Mouse (Mus musculus) neural tube, embryonic 14.5 days (tissue): ENCODE data around the gene Cdh23. TPM values are rescaled to one million over a fixed set of nuclear protein-coding genes. Genes with fewer than 3 reads are reported as not detected.

ENCODE experiments used
- ATAC-seq: fragments of 200-750 bp; cut with Nextera tagmentation; 2 replicates; pipeline ENCODE4 v1.8.0; 2017; ENCODE audit warnings: low read depth, mild to moderate bottlenecking, moderate TSS enrichment, moderate library complexity
- H3K27ac ChIP-seq: fragments of 300-500 bp; sonication (generic); 2 replicates; pipeline ENCODE4 v1.5.1; 2014; ENCODE audit warnings: low read depth, mild to moderate bottlenecking, control low read depth, low read length, moderate library complexity, mixed read lengths
- H3K27me3 ChIP-seq: fragments of 300-500 bp; sonication (generic); 2 replicates; pipeline ENCODE4 v1.6.1; 2014; ENCODE audit warnings: low read length; ENCODE audit not compliant: control insufficient read depth, insufficient read depth
- H3K36me3 ChIP-seq: fragments of 300-500 bp; sonication (generic); 2 replicates; pipeline ENCODE4 v1.6.1; 2014; ENCODE audit warnings: low read length, mixed read lengths; ENCODE audit not compliant: control insufficient read depth, insufficient read depth
- H3K4me1 ChIP-seq: fragments of 300-500 bp; sonication (generic); 2 replicates; pipeline ENCODE4 v1.6.1; 2014; ENCODE audit warnings: low read length; ENCODE audit not compliant: control insufficient read depth, insufficient read depth
- H3K4me2 ChIP-seq: fragments of 300-500 bp; sonication (generic); 2 replicates; pipeline ENCODE4 v1.6.1; 2014; ENCODE audit warnings: mild to moderate bottlenecking, low read depth, low read length, control low read depth
- H3K4me3 ChIP-seq: fragments of 300-500 bp; sonication (generic); 2 replicates; pipeline ENCODE4 v1.5.1; 2014; ENCODE audit warnings: low read depth, low read length, control low read depth, mixed read lengths
- H3K9ac ChIP-seq: fragments of 300-500 bp; sonication (generic); replicated peaks from 2 replicates; pipeline ENCODE4 v1.6.1; 2014; ENCODE audit warnings: low read depth, mild to moderate bottlenecking, control low read depth, low read length, mixed read lengths
- H3K9me3 ChIP-seq: fragments of 300-500 bp; sonication (generic); 2 replicates; pipeline ENCODE4 v1.6.1; 2016; ENCODE audit warnings: low read length; ENCODE audit not compliant: control insufficient read depth
- WGBS: fragments of 180-500 bp; shearing (Covaris S2); extraction: QIAGEN DNeasy Blood & Tissue Kit; methylation state at CpG from one replicate; pipeline ENCODE4 v1.1.7; 2014; 5-methylcytosine and 5-hydroxymethylcytosine counted together
- polyA plus RNA-seq: library from polyadenylated mRNA; unstranded; fragments of >200 nt; fragmentation: Nextera tagmentation; extraction: Ambion mirVana; gene quantifications from 2 replicates; pipeline ENCODE4 v1.2.1, GENCODE M21; 2014

The Cdh23 gene
- polyA plus RNA-seq, 1 experiment from 2014 or later: 15.4 TPM

GRCm38 (mm10) chr10:60677319-60677718 lies 19.0 kb downstream of the Cdh23 start:
- no peaks in the 10 kb centered on the region for H3K4me1 ChIP-seq
- no peak overlapping the region for H3K9ac ChIP-seq
- no peak overlapping the region for H3K4me2 ChIP-seq
- H3K27me3 ChIP-seq: no peaks in the 10 kb centered on the region
- H3K9me3 ChIP-seq: no peaks in the 10 kb centered on the region
- H3K27ac ChIP-seq: no peak overlapping the region
- 64% methylated on average over 4 of the region's 4 CpGs for WGBS
- H3K36me3 ChIP-seq: no peaks in the 10 kb centered on the region
- no peak for ATAC-seq
- no peak overlapping the region for H3K4me3 ChIP-seq

DNA sequence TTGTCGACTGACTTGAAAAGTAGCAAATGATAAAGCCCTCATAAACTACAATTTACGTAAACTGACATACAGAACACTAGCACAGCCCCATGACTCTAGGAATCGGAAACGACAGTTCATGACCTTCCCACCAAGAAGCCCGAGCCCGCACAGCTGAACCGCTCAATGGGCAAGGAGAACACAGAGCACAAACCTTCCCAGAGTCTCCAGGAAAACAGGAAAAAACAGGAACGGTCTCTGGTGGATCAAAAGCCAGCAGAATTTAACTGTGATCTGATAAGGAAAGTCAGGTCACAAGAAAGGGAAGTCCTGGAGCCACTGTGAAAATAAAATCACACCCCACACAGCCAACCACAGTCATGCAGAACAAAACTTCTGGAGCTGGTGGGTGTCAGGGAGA lies 26.1 kb downstream of the Cdh23 start:
- Histone ChIP-seq H3K4me2 (no peak overlapping the region), H3K27me3 (no peaks in the 10 kb centered on the region), H3K4me1 (no peaks in the 10 kb centered on the region), H3K36me3 (no peaks in the 10 kb centered on the region), H3K4me3 (no peak overlapping the region), H3K27ac (no peak overlapping the region), H3K9ac (no peak overlapping the region), H3K9me3 (no peaks in the 10 kb centered on the region)
- no peak for ATAC-seq
- 69% methylated on average over 8 of the region's 8 CpGs for WGBS

DNA sequence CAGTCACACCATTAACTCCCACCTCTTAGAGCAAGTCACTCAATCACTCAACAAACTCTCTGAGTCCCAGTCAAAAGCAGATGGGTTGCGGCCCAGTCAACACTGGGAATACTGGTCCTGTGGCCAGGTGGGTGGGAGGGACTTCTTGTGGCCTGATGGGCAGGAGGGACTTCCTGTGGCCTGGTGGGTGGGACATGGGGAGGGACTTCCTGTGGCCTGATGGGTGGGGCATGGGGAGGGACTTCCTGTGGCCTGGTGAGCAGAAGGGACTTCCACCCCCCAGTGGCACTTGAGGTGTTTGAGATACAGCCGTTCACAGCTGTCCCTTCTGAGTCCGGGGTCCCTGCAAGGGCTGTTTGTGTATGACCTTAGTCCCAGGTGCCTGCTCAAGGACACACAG lies 27.7 kb downstream of the Cdh23 start:
- 91% methylated on average over 3 of the region's 3 CpGs for WGBS
- H3K27ac ChIP-seq: no peak overlapping the region
- ATAC-seq: no peak
- H3K36me3 ChIP-seq: no peaks in the 10 kb centered on the region
- H3K4me1 ChIP-seq: no peaks in the 10 kb centered on the region
- no peak overlapping the region for H3K9ac ChIP-seq
- H3K27me3 ChIP-seq: no peaks in the 10 kb centered on the region
- no peaks in the 10 kb centered on the region for H3K9me3 ChIP-seq
- H3K4me3 ChIP-seq: no peak overlapping the region
- no peak overlapping the region for H3K4me2 ChIP-seq

GRCm38 (mm10) chr10:60660986-60661385 lies 35.3 kb downstream of the Cdh23 start:
- 77% methylated on average over 9 of the region's 9 CpGs for WGBS
- H3K27me3 ChIP-seq: no peaks in the 10 kb centered on the region

GRCm38 (mm10) chr10:60659450-60660020 lies 36.8 kb downstream of the Cdh23 start:
- no peaks in the 10 kb centered on the region for H3K4me1 ChIP-seq
- H3K27me3 ChIP-seq: no peaks in the 10 kb centered on the region
- H3K9me3 ChIP-seq: no peaks in the 10 kb centered on the region
- H3K36me3 ChIP-seq: no peaks in the 10 kb centered on the region
- no peak overlapping the region for H3K9ac ChIP-seq
- WGBS: 61% methylated on average over 15 of the region's 15 CpGs
- no peak overlapping the region for H3K4me2 ChIP-seq
- H3K4me3 ChIP-seq: no peak overlapping the region
- H3K27ac ChIP-seq: no peak overlapping the region
- no peak for ATAC-seq

More at GRCm38 (mm10) chr10:60660986-60661385, 35.3 kb downstream of the Cdh23 start:
- no peak overlapping the region for H3K27ac ChIP-seq
- ATAC-seq: no peak
- no peaks in the 10 kb centered on the region for H3K9me3 ChIP-seq
- H3K4me3 ChIP-seq: no peak overlapping the region
- no peaks in the 10 kb centered on the region for H3K4me1 ChIP-seq
- H3K9ac ChIP-seq: no peak overlapping the region
- no peaks in the 10 kb centered on the region for H3K36me3 ChIP-seq
- H3K4me2 ChIP-seq: no peak overlapping the region

GRCm38 (mm10) chr10:60658176-60658575 lies 38.1 kb downstream of the Cdh23 start:
- ATAC-seq: no peak
- Histone ChIP-seq H3K4me1 (no peaks in the 10 kb centered on the region), H3K9ac (no peak overlapping the region), H3K27ac (no peak overlapping the region), H3K4me2 (no peak overlapping the region), H3K27me3 (no peaks in the 10 kb centered on the region), H3K9me3 (no peaks in the 10 kb centered on the region), H3K4me3 (no peak overlapping the region), H3K36me3 (no peaks in the 10 kb centered on the region)
- 90% methylated on average over 10 of the region's 10 CpGs for WGBS

GRCm38 (mm10) chr10:60653675-60654074 lies 42.6 kb downstream of the Cdh23 start:
- Histone ChIP-seq H3K36me3 (no peaks in the 10 kb centered on the region), H3K27ac (no peak overlapping the region), H3K9me3 (no peaks in the 10 kb centered on the region), H3K4me1 (no peaks in the 10 kb centered on the region), H3K4me3 (no peak overlapping the region), H3K9ac (no peak overlapping the region), H3K4me2 (no peak overlapping the region), H3K27me3 (no peaks in the 10 kb centered on the region)
- 90% methylated on average over 4 of the region's 4 CpGs for WGBS
- ATAC-seq: no peak

GRCm38 (mm10) chr10:60653106-60653505 lies 43.2 kb downstream of the Cdh23 start:
- no peak for ATAC-seq
- no peak overlapping the region for H3K4me2 ChIP-seq
- H3K27me3 ChIP-seq: no peaks in the 10 kb centered on the region
- no peak overlapping the region for H3K9ac ChIP-seq
- no peak overlapping the region for H3K27ac ChIP-seq
- no peak overlapping the region for H3K4me3 ChIP-seq
- 90% methylated on average over 10 of the region's 10 CpGs for WGBS
- no peaks in the 10 kb centered on the region for H3K36me3 ChIP-seq
- no peaks in the 10 kb centered on the region for H3K9me3 ChIP-seq
- no peaks in the 10 kb centered on the region for H3K4me1 ChIP-seq

GRCm38 (mm10) chr10:60644079-60644641 lies 52.1 kb downstream of the Cdh23 start:
- Histone ChIP-seq H3K36me3 (no peaks in the 10 kb centered on the region), H3K27me3 (no peaks in the 10 kb centered on the region), H3K9me3 (no peaks in the 10 kb centered on the region), H3K4me1 (no peaks in the 10 kb centered on the region), H3K27ac (no peak overlapping the region), H3K9ac (no peak overlapping the region), H3K4me3 (no peak overlapping the region), H3K4me2 (no peak overlapping the region)
- WGBS: 58% methylated on average over 14 of the region's 14 CpGs
- peak; percentile 38; the same call in 1 of the 2 replicates for ATAC-seq
